Mouse (Mus musculus) layer of hippocampus, postnatal 14 days (tissue): ENCODE results near the gene Vps51. TPM values are rescaled to one million over a fixed set of nuclear protein-coding genes. Genes with fewer than 3 reads are reported as not detected.

Experiments
- DNase-seq, 2 experiments: peaks; one replicate each; pipeline ENCODE4 v3.0.0; 2021 to 2022; ENCODE audit warnings: low spot score in 2 of 2, mixed read lengths in 1 of 2
- total RNA-seq, 2 experiments: library from RNA; stranded (reverse); gene quantifications; 2 replicates each; pipeline ENCODE4 v1.2.3; 2021

Vps51 gene
- total RNA-seq, 2 experiments from 2014 or later = 84.3 to 95.9 TPM

DNA sequence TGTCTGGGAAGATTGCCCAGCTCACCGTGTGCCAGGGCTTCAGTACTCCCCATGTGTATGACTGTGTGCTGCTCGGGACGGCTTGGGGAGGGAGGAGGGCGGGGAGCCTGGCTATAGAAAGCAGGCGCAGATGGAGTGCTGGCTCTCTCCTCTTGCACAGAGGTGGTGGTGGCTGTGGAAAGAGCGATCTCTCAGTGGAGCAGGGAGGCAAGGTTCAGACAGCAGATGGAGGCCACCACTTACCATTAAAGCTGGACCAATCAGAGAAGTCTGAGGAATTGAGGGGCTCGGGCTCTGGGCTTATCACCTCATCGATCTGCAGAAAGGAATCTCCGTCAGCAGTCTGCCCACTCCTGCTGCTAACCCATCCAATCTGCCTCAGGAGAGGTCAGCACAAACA lies 5.1 kb upstream of the Vps51 start, which contains the start of gene Gm28374:
Gene Gm28374, minus strand, starts transcription at position 101 of the 400 bp plus-strand sequence.
- no peak for DNase-seq

DNA sequence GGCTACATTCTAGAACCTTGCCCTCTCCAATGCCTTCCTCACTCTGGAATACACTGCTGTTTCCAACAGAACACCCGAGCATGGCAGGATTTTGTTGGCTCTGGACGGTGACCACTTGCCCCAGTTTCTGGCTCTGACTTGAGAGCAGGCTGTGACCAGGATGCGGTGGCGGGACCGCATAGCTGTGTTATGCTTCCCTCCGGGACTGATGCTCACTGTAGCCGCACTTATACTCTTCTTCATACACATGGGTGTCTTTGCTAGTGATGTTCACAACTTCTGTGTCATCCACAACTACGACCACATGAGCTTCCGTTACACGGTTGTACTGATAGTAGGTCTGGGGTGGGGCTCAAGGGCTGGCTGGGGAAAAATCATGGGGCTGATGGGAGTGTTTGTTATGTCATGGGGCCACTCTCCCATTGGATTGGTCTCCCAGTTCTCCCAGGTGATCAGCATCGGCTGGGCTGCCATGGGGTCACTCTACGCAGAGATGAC lies 3.0 kb upstream of the Vps51 start, which contains the start of gene Tmem262:
Gene Tmem262, plus strand, starts transcription at position 51 of the 498 bp plus-strand sequence.
- no peak for DNase-seq

DNA sequence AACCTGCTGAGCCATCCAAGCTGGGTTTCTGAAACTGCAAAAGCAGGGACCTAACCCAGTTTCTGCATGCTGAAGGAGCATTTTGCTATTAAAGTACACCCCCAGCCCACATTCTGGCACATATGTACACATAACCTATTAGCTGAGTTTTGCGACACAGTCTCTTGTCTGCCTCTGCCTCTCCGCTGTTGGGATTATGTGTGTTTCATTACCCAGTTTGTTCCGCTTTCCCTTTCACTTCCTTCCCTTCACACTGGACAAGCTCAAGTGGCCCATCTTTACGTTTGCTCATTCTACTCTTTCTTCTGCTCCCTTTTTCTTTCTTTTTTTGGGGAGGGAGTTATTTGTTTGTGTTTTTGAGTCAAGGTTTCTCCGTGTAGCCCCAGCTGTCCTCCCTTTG lies 3.1 kb downstream of the Vps51 start:
- no peak for DNase-seq

DNA sequence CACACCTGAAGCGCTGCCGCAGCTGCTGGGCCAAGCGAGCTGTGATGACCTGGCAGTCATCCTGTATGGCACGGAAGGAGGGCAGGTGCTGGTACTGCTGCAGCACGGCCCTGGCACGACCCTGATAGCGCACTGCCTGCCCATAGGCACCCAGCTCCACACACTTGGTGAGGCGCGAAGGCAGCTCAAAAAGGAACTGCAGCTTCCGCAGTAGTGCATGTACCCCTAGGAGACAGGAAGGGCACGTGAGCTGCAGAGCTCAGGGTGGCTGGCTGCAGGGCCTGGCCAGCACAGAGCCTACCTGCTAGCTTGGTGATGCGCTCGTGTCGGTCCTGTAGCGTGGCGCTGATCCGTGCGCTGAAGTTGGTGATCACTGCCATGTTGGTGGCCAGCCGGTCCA lies 5.8 kb downstream of the Vps51 start:
- no peak for DNase-seq

DNA sequence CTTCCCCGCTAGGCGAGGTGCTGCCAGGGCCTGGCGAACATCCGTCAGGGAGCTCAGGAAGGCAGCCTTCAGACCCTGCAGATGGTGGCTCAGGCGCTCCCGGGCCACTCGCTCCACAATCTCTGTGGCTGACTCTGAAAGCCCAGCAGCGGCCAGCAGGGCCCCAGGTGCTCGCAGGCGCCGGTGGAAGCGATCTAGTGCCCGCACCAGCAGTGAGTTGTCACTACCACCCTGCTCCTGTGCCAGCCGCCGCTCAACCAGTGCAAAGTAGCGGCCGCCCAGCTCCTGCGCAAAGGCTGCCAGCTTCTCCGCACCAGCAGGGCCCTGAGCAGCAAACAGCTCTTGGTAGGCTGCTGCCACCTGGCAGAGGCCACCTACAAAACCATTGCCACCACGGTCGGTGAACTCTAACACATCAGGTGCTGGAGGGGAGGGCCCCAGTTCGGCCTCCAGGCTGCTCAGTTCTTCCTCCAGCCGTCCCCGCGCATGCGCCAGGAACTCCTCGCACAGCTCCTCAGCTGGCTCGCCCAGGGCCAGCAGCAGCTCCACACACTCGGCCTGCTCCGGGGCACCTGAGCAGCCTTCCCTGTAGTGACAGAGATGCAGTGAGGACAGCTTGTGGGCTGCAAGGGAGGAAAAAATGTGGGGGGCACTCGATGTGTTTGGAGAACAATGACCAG lies 6.3 kb downstream of the Vps51 start:
- no peak for DNase-seq

DNA sequence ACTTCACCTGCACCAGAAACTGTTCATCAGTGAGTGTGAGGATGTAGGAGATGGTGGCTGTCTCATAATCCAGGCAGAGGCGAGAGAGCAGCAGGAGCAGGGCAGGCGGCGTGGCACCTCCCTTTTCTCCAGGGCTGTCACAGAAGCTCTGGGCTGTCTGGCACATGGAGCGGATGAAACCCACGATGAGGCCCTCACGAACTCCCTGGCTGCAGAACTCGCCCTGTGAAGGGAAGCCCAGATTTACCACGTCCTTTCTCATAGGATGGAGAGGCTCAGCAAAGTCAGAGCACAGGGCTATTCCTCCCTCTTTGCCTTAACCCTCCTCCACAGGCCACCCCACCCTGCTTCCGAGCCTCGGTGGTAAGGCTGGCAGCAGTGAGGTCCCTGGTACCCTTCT lies 7.2 kb downstream of the Vps51 start:
- no peak for DNase-seq

DNA sequence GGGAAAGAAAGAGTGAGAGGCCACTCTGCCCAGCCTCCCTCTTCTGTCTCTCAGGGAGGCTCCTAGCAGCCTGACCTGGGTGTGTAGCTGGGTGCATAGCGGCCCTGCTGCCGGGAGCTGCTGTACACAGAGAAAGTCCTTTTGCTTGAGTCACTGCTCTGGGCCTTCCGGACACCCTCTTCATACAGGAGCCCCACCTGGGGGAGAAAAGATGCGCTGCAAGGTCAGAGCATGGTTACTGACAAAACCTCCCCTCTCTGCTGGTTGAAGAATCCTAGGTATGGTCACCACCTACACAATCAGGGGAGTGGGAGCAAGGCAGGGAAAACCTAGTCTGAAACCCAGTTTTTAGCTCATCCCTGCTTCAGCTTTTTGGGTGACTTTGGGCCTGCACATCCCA lies 8.1 kb downstream of the Vps51 start:
- no peak for DNase-seq

DNA sequence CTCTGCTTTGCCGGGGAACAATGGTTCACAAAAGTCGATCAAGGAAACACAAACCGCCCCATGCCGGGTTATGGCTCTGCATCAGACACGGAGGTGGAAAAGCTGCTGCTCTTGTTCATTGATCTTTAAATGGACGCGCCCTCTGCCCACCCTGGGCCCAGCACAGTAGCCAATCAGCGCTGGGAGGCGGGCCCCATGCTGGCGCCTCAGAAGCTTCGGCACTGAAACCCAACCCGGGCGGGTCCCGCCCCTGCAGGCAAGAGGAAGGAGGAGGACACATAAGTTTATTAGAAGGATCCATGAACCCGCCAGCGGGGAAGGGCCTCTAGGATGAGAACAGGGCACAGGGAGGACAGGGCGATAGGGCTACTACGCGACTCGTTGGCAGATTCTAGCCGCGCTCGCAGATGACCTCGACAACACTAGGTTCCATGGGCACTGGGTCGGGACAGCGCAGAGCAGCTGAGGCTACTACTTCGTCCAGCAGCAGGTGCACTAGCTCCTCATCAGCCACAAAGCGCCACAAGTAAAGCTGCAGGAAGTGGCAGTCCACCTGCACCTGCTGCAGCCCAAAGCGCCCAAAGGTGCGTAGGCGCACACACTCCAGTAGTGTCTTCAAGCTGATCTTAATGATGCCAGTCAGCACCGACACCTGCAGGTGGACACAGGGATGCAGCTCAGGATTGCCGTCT lies 9.2 kb downstream of the Vps51 start, which contains the start of gene Tm7sf2:
Gene Tm7sf2, minus strand, starts transcription at position 650 of the 692 bp plus-strand sequence.
- peak; percentile 86 to 93 for DNase-seq

DNA sequence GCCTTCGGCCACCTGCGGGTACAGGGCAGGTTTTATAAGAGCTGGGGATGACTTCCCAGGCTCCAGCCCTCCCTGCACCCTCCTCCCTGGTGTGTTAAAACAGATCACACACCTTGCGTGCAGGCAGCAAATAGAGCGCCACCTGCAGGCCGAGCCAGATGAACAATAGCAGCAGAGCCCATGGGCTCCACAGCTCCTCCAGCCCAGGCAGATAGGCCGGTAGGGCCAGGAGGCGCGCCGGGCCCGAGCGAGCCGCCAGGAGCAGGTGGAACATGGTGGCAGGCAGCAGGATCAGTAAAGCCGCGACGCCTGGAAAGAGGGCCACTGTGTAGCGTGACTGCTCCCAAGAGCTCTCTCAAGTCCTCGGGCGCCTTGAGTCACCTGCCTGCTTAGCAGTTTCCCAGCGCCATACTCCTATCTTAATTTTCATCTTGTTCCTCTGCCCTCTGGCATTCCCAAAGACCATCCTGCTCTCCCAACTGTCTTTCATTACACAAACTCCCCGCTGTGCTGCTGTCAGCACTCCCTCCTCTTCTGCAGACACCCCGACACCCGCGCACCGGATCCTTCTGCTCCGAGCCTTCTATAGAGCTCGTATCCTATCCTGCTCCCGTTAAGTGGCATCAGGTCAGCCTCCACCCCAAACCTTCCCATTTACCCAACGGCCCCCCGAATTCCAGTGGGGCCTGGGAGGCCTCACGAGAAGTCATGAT lies 9.9 kb downstream of the Vps51 start:
- DNase-seq = peak; percentile 82 to 87

DNA sequence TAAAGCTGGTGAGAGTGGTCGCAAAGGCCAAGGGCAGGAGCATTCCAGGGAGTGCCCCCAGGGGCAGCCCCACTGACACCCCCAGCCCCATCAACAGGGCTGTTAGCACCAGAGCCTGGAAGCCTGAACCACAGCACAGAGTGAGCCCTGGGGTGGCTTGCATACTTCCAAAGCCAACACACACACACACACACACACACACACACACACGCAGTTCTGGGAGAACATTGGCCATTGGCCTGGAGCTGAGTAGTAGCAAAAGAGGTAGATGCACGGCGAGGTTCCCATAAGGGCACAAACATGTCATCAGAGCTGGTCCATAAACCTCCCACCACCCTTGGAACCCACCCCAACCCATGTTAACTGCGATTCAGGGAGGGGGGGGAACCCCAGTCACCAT lies 10.5 kb downstream of the Vps51 start:
- DNase-seq = no peak

DNA sequence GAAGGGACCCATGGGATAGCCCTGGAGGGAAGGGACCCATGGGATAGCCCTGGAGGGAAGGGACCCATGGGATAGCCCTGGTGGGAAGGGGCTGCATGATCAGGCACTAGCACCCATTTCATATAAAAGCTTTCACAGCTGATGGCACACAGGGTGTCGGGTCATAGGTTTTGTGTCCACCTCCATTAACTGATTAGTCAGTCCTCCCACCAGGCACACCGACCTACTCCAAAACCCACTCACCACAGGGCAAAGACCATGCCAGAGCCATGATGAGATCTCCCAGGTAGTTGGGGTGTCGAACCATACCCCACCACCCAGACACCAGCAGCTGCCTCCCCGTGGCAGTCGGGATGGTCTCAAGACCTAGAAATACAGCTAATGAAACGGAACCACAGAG lies 13.9 kb downstream of the Vps51 start:
- no peak for DNase-seq

DNA sequence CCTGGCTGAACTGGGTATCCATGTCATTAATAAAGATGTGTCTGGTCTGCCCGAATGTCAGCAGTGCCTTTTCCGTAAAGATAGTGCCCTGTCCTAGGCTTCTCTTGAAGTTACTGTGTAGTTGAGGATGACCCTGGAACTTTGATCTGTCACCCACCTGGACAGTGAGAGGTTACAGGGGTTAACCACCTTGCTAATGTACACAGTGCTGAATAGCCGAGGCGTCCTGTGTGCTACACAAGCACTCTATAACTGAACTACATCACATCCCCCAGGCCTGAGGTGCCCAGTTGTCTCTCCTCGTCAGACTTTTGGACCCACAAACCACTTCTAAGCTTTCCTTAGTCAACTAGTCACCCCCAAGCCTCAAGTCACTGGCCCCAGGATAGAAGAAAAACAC lies 14.6 kb downstream of the Vps51 start:
- no peak for DNase-seq

DNA sequence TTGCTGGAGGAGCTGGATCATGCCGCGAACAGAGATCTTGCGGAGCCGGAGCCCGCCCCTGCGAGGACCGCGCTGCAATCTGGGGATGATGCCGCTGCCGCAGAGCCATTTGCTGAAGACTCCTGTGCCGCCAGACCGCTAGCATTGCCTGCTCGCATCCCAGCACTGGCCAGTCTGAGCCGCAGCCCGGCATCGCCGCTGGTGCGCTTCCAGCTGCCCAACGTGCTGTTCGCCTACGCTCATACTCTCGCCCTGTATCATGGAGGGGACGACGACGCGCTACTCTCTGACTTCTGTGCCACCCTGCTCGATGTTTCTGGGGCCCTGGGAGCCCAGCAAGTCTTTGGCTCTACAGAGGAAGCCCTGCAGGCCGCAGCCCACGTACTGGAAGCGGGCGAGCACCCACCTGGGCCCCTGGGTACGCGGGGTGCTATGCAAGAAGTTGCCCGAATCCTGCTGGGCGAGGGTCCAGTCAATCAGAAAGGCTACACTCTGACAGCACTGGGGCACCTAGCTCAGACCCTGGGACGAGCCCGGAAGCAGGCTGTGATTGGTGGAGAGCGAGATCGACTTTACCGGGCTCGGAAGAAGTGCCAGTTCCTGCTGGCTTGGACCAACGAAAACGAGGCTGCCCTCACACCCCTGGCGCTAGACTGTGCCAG lies 15.3 kb downstream of the Vps51 start:
- DNase-seq = peak in 1 of 2 experiments; percentile 36

DNA sequence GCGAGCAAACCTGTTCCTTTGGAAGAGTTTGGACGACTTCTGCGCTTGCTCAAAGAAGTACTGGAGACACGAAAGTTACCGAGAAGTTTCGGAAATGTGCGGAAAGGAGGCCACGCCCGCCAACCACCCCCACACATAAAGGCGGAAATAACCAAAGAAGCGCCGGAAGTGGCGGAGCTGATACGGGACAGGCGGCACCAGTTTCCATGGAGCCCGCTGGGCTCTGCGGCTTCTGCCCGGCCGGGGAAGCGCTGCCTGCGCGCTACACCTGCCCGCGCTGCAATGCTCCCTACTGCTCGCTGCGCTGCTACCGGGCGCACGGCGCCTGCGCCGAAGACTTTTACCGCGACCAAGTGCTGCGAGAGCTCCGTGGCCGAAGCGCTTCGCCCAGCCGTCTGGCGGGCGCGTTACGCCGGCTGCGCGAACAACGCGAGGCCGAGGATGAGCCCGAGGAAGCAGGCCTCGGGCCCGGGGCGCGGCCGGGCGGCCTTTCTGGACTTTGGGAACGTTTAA lies 16.0 kb downstream of the Vps51 start, which contains the start of gene Znhit2:
Gene Znhit2, plus strand, starts transcription at position 172 of the 513 bp plus-strand sequence.
- DNase-seq = peak; percentile 90 to 96

DNA sequence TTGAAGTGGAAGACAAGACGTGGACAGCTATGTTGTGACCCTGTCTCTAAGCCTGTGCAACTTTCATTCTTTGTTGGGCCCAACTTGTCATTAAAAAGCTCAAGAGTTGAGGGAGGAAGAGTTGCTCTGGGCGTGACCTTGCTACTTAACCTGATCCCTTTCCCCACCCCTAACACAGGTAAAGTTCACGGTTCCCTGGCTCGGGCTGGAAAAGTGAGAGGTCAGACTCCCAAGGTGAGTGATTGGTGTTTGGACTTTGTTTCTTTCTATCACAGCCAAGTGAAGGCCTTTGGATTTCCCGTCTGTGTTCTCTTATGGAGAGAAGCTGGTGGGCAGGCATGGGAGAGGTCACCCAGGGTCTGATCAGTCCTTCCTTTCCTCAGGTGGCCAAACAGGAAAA lies 18.1 kb downstream of the Vps51 start:
- DNase-seq = no peak

DNA sequence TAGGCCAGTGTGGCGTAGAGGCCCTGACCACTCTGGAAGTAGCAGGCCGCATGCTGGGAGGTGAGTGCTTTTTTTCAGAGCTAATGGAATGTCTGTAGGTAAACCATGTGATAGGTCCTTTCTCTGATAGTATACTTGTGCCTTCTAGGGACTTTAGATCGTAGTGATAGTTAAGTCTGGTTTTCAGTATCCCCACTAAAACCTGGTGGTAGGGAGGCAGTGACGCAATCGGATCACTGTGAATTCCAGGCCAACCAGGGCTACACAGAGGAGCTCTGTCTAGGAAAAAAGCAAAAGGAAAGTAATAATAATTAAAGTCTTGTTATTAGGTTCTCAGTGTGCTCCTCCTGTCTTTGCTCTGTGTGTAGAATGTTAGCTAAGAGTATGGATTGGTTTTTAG lies 18.5 kb downstream of the Vps51 start:
- no peak for DNase-seq

DNA sequence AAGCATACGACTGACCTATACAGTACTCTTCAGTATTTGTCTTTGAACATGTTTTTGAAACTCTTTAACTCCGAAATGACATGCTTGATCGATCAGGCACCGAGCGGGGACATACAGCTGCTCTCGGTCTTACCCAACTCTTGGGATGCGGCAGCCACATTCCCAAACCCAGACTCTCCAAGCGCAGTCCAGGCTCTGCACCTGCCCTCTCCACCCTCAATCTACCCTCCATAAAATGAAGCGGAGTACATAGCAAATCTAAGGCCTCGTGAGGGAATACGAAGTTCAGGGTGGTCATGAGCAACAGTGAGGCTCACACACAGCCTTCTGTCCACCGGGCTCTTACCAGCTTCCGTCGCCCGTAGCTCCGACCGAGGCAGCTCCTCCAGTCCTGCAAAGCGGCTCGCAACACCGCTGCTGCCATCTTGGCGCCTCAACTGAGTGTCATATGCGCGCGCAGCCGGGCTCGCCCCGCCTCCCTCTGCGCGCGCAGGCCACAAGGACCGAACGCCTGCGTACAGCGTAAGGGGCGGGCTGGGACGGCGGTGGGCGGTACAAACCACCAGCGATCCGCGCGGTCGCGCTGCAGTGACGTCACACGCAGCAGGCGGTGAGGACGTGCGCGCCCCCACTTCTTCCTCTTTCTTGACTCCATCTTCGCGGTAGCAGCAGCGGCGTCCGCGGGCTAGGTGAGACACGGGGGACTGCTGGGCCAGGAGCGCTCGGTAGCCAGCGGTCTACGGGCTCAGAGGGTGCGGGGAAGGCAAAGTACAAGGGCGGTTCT lies 19.5 kb downstream of the Vps51 start, which contains the start of the genes Mrpl49 and Fau:
Gene Mrpl49, minus strand, starts transcription at position 473 of the 784 bp plus-strand sequence.
Gene Fau, plus strand, starts transcription at position 532 of the 784 bp plus-strand sequence.
- DNase-seq = peak; percentile 98 to 99

DNA sequence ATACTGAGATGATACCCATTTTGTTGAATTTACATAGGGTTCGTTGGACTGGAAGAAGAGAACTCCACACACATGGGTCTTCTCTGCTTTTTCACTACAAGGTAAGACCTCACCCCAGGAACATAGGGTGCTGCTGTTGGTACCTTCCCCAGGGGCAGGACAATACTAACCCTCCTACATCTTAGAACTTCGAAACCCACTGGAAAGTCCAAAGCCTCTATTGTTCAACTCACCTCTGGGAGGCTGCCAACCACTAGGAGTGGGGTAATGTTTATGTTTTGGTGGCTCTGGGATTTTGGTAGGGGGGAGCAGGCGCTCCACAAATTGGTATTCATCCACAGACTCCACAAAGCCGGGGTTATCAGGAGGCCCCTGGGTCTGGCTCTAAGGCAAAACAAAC lies 20.3 kb downstream of the Vps51 start:
- DNase-seq = no peak

DNA sequence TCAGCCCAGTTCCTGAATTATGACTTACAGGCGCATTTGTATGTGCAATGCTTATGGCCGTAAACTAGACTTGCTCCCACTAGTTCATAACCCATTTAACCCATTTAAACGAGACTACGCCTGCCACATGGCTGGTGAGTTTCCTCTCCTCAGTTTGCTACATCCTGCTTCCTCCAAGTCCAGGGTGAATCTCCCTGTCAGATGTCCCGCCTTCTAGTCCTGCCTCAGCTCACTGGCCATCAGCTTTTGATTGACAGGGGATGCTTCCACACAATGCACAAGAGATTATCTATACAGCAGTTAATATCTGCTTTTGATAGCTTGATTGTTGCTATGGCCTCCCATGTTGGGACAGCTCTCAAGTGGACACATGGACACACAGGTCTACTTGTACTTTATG lies 22.7 kb downstream of the Vps51 start:
- DNase-seq = no peak

DNA sequence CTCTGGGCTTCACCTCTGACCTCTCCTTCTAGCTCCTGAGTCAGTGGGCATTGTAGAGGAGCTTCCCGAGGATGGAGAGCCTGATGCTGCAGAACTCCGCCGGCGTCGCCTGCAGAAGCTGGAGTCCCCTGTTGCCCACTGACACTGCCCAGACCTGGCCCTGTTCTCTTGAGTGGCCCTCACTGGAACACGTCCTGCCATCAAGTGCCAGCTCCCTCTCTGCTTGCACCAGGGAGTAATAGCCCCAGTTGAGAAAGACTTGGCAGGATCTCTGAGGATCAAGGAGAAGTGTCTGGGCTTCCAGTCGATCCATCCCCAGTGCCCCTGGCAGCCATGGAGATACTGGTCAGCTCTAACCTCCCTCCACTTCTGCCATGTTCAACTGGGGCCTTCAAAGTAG lies 24.5 kb downstream of the Vps51 start:
- DNase-seq = no peak
